9 mouse cellular contexts compared by ENCODE assay signal in genomic region chr7:16476600-16476989, GRCm38 (mm10). TPM values are rescaled to one million over a fixed set of nuclear protein-coding genes. Genes with fewer than 3 reads are reported as not detected.
DNase-seq lines count a peak whose midpoint lies in the region; ATAC-seq and TF ChIP-seq lines count a peak whose summit lies in the region.
"Had no signal": no experiment of that assay in that cellular context is flagged by ENCODE, and none has a peak within 500 bp of the region (broad histone marks: within the 10 kb centered on the region; RNA-seq: fewer than 3 reads in every experiment).

No protein-coding gene starts in this region.

- WGBS in heart, embryonic 15.5 days: 2% methylated on average over 34 of the region's 34 CpGs
- under 1% methylated on average over 34 of the region's 34 CpGs for WGBS in hindbrain, embryonic 15.5 days
- under 1% methylated on average over 34 of the region's 34 CpGs for WGBS in midbrain, embryonic 12.5 days

- peak overlapping the region; percentile 36 for H3K4me3 ChIP-seq in heart, embryonic 15.5 days
- peak overlapping the region; percentile 10; the same call in 1 of the 2 replicates for H3K4me3 ChIP-seq in cortical plate, adult 2 months (ENCODE audit: insufficient read depth, low read length)
- H3K4me3 ChIP-seq in hindbrain, embryonic 15.5 days: peak overlapping the region; percentile 38
- H3K4me3 ChIP-seq in midbrain, embryonic 12.5 days: peak overlapping the region; percentile 37

- no peak for DNase-seq in heart, adult 9 months (ENCODE audit: low spot score in 2 of 2)
- DNase-seq in spleen, postnatal 10 days (ENCODE audit: low spot score in 2 of 2): no peak
- no peak for DNase-seq in left cerebral cortex, postnatal 4 days
- no peak for DNase-seq in left cerebral cortex, postnatal 36 days (ENCODE audit: low spot score in 2 of 2)

- H3K27ac ChIP-seq in heart, embryonic 15.5 days: no peak overlapping the region
- H3K27ac ChIP-seq in cortical plate, adult 2 months (ENCODE audit: insufficient read depth, low read length): no peak overlapping the region
- no peak overlapping the region for H3K27ac ChIP-seq in hindbrain, embryonic 15.5 days (replicated peaks)
- no peak overlapping the region for H3K27ac ChIP-seq in midbrain, embryonic 12.5 days (replicated peaks)

- intact Hi-C loops in left cerebral cortex, postnatal 4 days (cut with DNase I): no loop called here
- intact Hi-C loops in left cerebral cortex, postnatal 36 days (cut with DNase I): no loop called here

- TF ChIP-seq CTCF in cortical plate, adult 2 months (IDR thresholded peaks at IDR 0.05; ENCODE audit: extremely low read depth, insufficient read depth, low read length): no peak

- no peaks in the 10 kb centered on the region for H3K9me3 ChIP-seq in heart, embryonic 15.5 days (replicated peaks)
- no peaks in the 10 kb centered on the region for H3K9me3 ChIP-seq in hindbrain, embryonic 15.5 days
- H3K9me3 ChIP-seq in midbrain, embryonic 12.5 days: no peaks in the 10 kb centered on the region

- peak overlapping the region; percentile 62 for H3K4me2 ChIP-seq in heart, embryonic 15.5 days
- peak overlapping the region; percentile 60 for H3K4me2 ChIP-seq in hindbrain, embryonic 15.5 days
- peak overlapping the region; percentile 50 for H3K4me2 ChIP-seq in midbrain, embryonic 12.5 days (replicated peaks)

- H3K9ac ChIP-seq in heart, embryonic 15.5 days: no peak overlapping the region
- H3K9ac ChIP-seq in hindbrain, embryonic 15.5 days: no peak overlapping the region
- no peak overlapping the region; the same call in 1 of the 2 replicates for H3K9ac ChIP-seq in midbrain, embryonic 12.5 days (replicated peaks)

- peaks cover 77% of the 10 kb centered on the region for H3K27me3 ChIP-seq in heart, embryonic 15.5 days
- peaks cover 58% of the 10 kb centered on the region for H3K27me3 ChIP-seq in hindbrain, embryonic 15.5 days
- H3K27me3 ChIP-seq in midbrain, embryonic 12.5 days: peaks cover 73% of the 10 kb centered on the region

- peaks cover 23% of the 10 kb centered on the region for H3K4me1 ChIP-seq in heart, embryonic 15.5 days (replicated peaks)
- no peaks in the 10 kb centered on the region for H3K4me1 ChIP-seq in cortical plate, adult 2 months (ENCODE audit: control insufficient read depth, insufficient read depth, low read length)
- peaks cover 27% of the 10 kb centered on the region for H3K4me1 ChIP-seq in hindbrain, embryonic 15.5 days (replicated peaks)
- H3K4me1 ChIP-seq in midbrain, embryonic 12.5 days: peaks cover 18% of the 10 kb centered on the region

- TF ChIP-seq POLR2A in cortical plate, adult 2 months (IDR thresholded peaks at IDR 0.05; ENCODE audit: extremely low read depth, insufficient read depth, low read length): no peak

- ATAC-seq in heart, embryonic 15.5 days (replicated peaks; ENCODE audit: insufficient number of reproducible peaks, insufficient read depth, low FRiP score, low read depth): no peak
- ATAC-seq in hindbrain, embryonic 15.5 days (ENCODE audit: low FRiP score, low read depth): 0 out of 2 replicates have a peak, but pooled peaks have one; percentile 20
- no peak for ATAC-seq in midbrain, embryonic 12.5 days (ENCODE audit: low FRiP score, low read depth)

- no peaks in the 10 kb centered on the region for H3K36me3 ChIP-seq in heart, embryonic 15.5 days
- no peaks in the 10 kb centered on the region for H3K36me3 ChIP-seq in hindbrain, embryonic 15.5 days
- no peaks in the 10 kb centered on the region for H3K36me3 ChIP-seq in midbrain, embryonic 12.5 days

RNA-seq across cellular contexts. Expression of gene Npas1, which starts 0.9 kb away (rescaled TPM):
- 0.16 and 0.36 TPM in 2 replicates for polyA plus RNA-seq in heart, embryonic 15.5 days (2015; fragmentation: Nextera tagmentation; extraction: Ambion mirVana)
- polyA plus RNA-seq in cortical plate, adult 2 months (2012; rRNA removed): 10.7 and 13.0 TPM in 2 replicates
- polyA plus RNA-seq in hindbrain, embryonic 15.5 days (2015; fragmentation: Nextera tagmentation; extraction: Ambion mirVana): 4.4 and 5.0 TPM in 2 replicates
- 0.93 and 1.2 TPM in 2 replicates for polyA plus RNA-seq in midbrain, embryonic 12.5 days (2016; fragmentation: Nextera tagmentation; extraction: Ambion mirVana)
- 10 to 100 TPM; 22.8 to 24.6 TPM for total RNA-seq in left cerebral cortex, postnatal 4 days (2021)
- 1 to 10 TPM; 9.9 to 10.0 TPM for total RNA-seq in left cerebral cortex, postnatal 36 days (2021)
- polyA plus RNA-seq: spleen, adult 2 months had no signal

RNA-seq across cellular contexts. Expression of gene Tmem160, which starts 24.0 kb away (rescaled TPM):
- 76.1 and 76.3 TPM in 2 replicates for polyA plus RNA-seq in heart, embryonic 15.5 days (2015; fragmentation: Nextera tagmentation; extraction: Ambion mirVana)
- polyA plus RNA-seq in cortical plate, adult 2 months (2012; rRNA removed): 105 and 115 TPM in 2 replicates
- 67.8 and 75.6 TPM in 2 replicates for polyA plus RNA-seq in hindbrain, embryonic 15.5 days (2015; fragmentation: Nextera tagmentation; extraction: Ambion mirVana)
- polyA plus RNA-seq in midbrain, embryonic 12.5 days (2016; fragmentation: Nextera tagmentation; extraction: Ambion mirVana): 46.9 and 51.1 TPM in 2 replicates
- total RNA-seq in left cerebral cortex, postnatal 4 days (2021): 10 to 100 TPM; 61.8 to 66.8 TPM
- 10 to 100 TPM; 62.3 to 85.7 TPM for total RNA-seq in left cerebral cortex, postnatal 36 days (2021)
